Mouse (Mus musculus) cerebellum, adult 8-10 months (tissue): Measurements from ENCODE around the gene Hectd1.

Experiments
- DNase-seq: peaks from one replicate; pipeline ENCODE4 v3.0.0; 2022

The Hectd1 gene

GRCm38 (mm10) chr12:51699623-51700393 lies 129.5 kb downstream of the Hectd1 start:
- no peak for DNase-seq

- DNase-seq: no peak
These were observed 133.2 kb downstream of the Hectd1 start for GRCm38 (mm10) chr12:51696157-51696556.

GRCm38 (mm10) chr12:51694966-51695365 lies 134.4 kb downstream of the Hectd1 start:
- no peak for DNase-seq

GRCm38 (mm10) chr12:51694096-51694495 lies 135.2 kb downstream of the Hectd1 start:
- no peak for DNase-seq
